Mouse (Mus musculus) ES-E14 (cell line): Measurements from ENCODE around the gene Hspb7.

Source experiments
- CHD2 ChIP-seq: IDR thresholded peaks from 2 replicates; pipeline ENCODE4 v1.6.1; 2014; ENCODE audit warnings: mild to moderate bottlenecking, low read depth, low read length, inconsistent platforms
- MAFK ChIP-seq: IDR thresholded peaks from 2 replicates; pipeline ENCODE4 v1.6.1; 2014; ENCODE audit warnings: mild to moderate bottlenecking, low read depth, low read length, inconsistent platforms; ENCODE audit not compliant: insufficient read depth
- ZNF384 ChIP-seq: IDR thresholded peaks from 2 replicates; pipeline ENCODE4 v1.6.1; 2012; ENCODE audit warnings: low read depth, low read length, inconsistent platforms

DNA sequence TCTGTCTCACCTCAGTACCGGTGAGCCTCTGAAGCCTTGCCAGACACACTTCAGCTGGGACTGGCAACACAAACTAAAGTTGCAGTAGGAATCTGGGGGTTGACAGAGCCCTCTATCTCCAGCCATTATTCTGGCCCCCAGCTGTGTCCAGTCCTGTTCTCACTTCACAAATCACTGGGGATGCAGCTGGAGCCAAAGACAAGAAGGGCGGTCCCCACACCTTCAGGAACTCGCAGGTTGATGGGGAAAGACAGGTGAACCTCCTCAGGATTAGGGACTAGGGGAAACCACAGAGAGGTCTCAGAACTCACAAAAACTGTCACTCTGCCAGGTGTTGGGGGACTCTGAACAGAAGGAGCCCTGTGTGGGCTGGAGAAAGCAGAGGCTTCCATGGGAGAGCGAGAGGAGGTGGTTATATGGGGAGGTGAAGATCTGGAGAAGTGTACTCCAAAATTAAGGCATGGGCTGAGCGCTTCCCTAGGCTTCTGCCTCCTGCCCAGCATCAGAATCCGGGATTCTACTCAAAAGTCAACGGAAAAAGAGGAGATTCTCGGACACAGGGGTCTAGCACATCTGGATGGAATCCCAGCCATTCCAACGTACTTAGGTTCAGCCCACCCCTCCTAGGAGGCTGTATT, at the start of gene Hspb7:
- TF ChIP-seq CHD2, result no peak
- no peak for TF ChIP-seq MAFK
- TF ChIP-seq ZNF384, result no peak
